Mouse (Mus musculus): ENCODE measurements around the gene Sorbs2. TPM values are rescaled to one million over a fixed set of nuclear protein-coding genes. Genes with fewer than 3 reads are reported as not detected.

Sorbs2 gene
- polyA plus RNA-seq, 1 experiment: not detected

- H3K4me1 ChIP-seq (ENCODE audit: control insufficient read depth, insufficient read depth, low read length): no peaks in the 10 kb centered on the region
- no peak overlapping the region for H3K27ac ChIP-seq (ENCODE audit: insufficient read depth, low read depth, low read length)
- no peak overlapping the region for H3K4me3 ChIP-seq (ENCODE audit: insufficient read depth, low read length)
- TF ChIP-seq CTCF (IDR thresholded peaks at IDR 0.05; ENCODE audit: low read depth, low read length): no peak
- no peak for TF ChIP-seq POLR2A (IDR thresholded peaks at IDR 0.05; ENCODE audit: borderline replicate concordance, low read depth, low read length)
Observed at GRCm38 (mm10) chr8:45788610-45789009, 281.0 kb downstream of the Sorbs2 start.

GRCm38 (mm10) chr8:45794847-45795246, 287.3 kb downstream of the Sorbs2 start:
- no peak overlapping the region for H3K27ac ChIP-seq (ENCODE audit: insufficient read depth, low read depth, low read length)
- no peaks in the 10 kb centered on the region for H3K4me1 ChIP-seq (ENCODE audit: control insufficient read depth, insufficient read depth, low read length)
- H3K4me3 ChIP-seq (ENCODE audit: insufficient read depth, low read length): no peak overlapping the region
- TF ChIP-seq CTCF (IDR thresholded peaks at IDR 0.05; ENCODE audit: low read depth, low read length) (no peak), POLR2A (IDR thresholded peaks at IDR 0.05; ENCODE audit: borderline replicate concordance, low read depth, low read length) (no peak)

- TF ChIP-seq POLR2A (IDR thresholded peaks at IDR 0.05; ENCODE audit: borderline replicate concordance, low read depth, low read length) (no peak), CTCF (IDR thresholded peaks at IDR 0.05; ENCODE audit: low read depth, low read length) (0 out of 2 replicates have a peak, but pooled peaks have one; percentile 31)
- Histone ChIP-seq H3K27ac (ENCODE audit: insufficient read depth, low read depth, low read length) (no peak overlapping the region), H3K4me1 (ENCODE audit: control insufficient read depth, insufficient read depth, low read length) (no peaks in the 10 kb centered on the region), H3K4me3 (ENCODE audit: insufficient read depth, low read length) (no peak overlapping the region)
Observed at GRCm38 (mm10) chr8:45796331-45796740, 288.7 kb downstream of the Sorbs2 start.

GRCm38 (mm10) chr8:45799517-45799916, 291.9 kb downstream of the Sorbs2 start:
- no peak for TF ChIP-seq CTCF (IDR thresholded peaks at IDR 0.05; ENCODE audit: low read depth, low read length)
- H3K27ac ChIP-seq (ENCODE audit: insufficient read depth, low read depth, low read length): no peak overlapping the region
- H3K4me3 ChIP-seq (ENCODE audit: insufficient read depth, low read length): no peak overlapping the region

GRCm38 (mm10) chr8:45808597-45808996, 301.0 kb downstream of the Sorbs2 start:
- Histone ChIP-seq H3K27ac (ENCODE audit: insufficient read depth, low read depth, low read length) (no peak overlapping the region), H3K4me3 (ENCODE audit: insufficient read depth, low read length) (no peak overlapping the region), H3K4me1 (ENCODE audit: control insufficient read depth, insufficient read depth, low read length) (no peaks in the 10 kb centered on the region)
- no peak for TF ChIP-seq POLR2A (IDR thresholded peaks at IDR 0.05; ENCODE audit: borderline replicate concordance, low read depth, low read length)
- no peak for TF ChIP-seq CTCF (IDR thresholded peaks at IDR 0.05; ENCODE audit: low read depth, low read length)

More at GRCm38 (mm10) chr8:45799517-45799916, 291.9 kb downstream of the Sorbs2 start:
- no peaks in the 10 kb centered on the region for H3K4me1 ChIP-seq (ENCODE audit: control insufficient read depth, insufficient read depth, low read length)

GRCm38 (mm10) chr8:45816765-45817426, 309.3 kb downstream of the Sorbs2 start:
- no peak overlapping the region for H3K27ac ChIP-seq (ENCODE audit: insufficient read depth, low read depth, low read length)
- no peak for TF ChIP-seq POLR2A (IDR thresholded peaks at IDR 0.05; ENCODE audit: borderline replicate concordance, low read depth, low read length)
- no peak for TF ChIP-seq CTCF (IDR thresholded peaks at IDR 0.05; ENCODE audit: low read depth, low read length)
- no peaks in the 10 kb centered on the region for H3K4me1 ChIP-seq (ENCODE audit: control insufficient read depth, insufficient read depth, low read length)
- H3K4me3 ChIP-seq (ENCODE audit: insufficient read depth, low read length): no peak overlapping the region

- TF ChIP-seq POLR2A (IDR thresholded peaks at IDR 0.05; ENCODE audit: borderline replicate concordance, low read depth, low read length): no peak
- H3K4me1 ChIP-seq (ENCODE audit: control insufficient read depth, insufficient read depth, low read length): no peaks in the 10 kb centered on the region
- H3K27ac ChIP-seq (ENCODE audit: insufficient read depth, low read depth, low read length): no peak overlapping the region
- no peak overlapping the region for H3K4me3 ChIP-seq (ENCODE audit: insufficient read depth, low read length)
Observed at GRCm38 (mm10) chr8:45821650-45822049, 314.1 kb downstream of the Sorbs2 start.

GRCm38 (mm10) chr8:45829985-45830548, 322.5 kb downstream of the Sorbs2 start:
- TF ChIP-seq POLR2A (IDR thresholded peaks at IDR 0.05; ENCODE audit: borderline replicate concordance, low read depth, low read length) (no peak), CTCF (IDR thresholded peaks at IDR 0.05; ENCODE audit: low read depth, low read length) (no peak)
- H3K4me3 ChIP-seq (ENCODE audit: insufficient read depth, low read length): no peak overlapping the region

GRCm38 (mm10) chr8:45833896-45834295, 326.3 kb downstream of the Sorbs2 start:
- H3K4me3 ChIP-seq (ENCODE audit: insufficient read depth, low read length): no peak overlapping the region
- TF ChIP-seq CTCF (IDR thresholded peaks at IDR 0.05; ENCODE audit: low read depth, low read length): no peak
- no peak for TF ChIP-seq POLR2A (IDR thresholded peaks at IDR 0.05; ENCODE audit: borderline replicate concordance, low read depth, low read length)
- H3K4me1 ChIP-seq (ENCODE audit: control insufficient read depth, insufficient read depth, low read length): no peaks in the 10 kb centered on the region
- no peak overlapping the region for H3K27ac ChIP-seq (ENCODE audit: insufficient read depth, low read depth, low read length)

More at GRCm38 (mm10) chr8:45829985-45830548, 322.5 kb downstream of the Sorbs2 start:
- no peak overlapping the region for H3K27ac ChIP-seq (ENCODE audit: insufficient read depth, low read depth, low read length)
- H3K4me1 ChIP-seq (ENCODE audit: control insufficient read depth, insufficient read depth, low read length): no peaks in the 10 kb centered on the region

GRCm38 (mm10) chr8:45843306-45843705, 335.7 kb downstream of the Sorbs2 start:
- Histone ChIP-seq H3K4me1 (ENCODE audit: control insufficient read depth, insufficient read depth, low read length) (no peaks in the 10 kb centered on the region), H3K4me3 (ENCODE audit: insufficient read depth, low read length) (no peak overlapping the region), H3K27ac (ENCODE audit: insufficient read depth, low read depth, low read length) (no peak overlapping the region)
- TF ChIP-seq POLR2A (IDR thresholded peaks at IDR 0.05; ENCODE audit: borderline replicate concordance, low read depth, low read length) (no peak), CTCF (IDR thresholded peaks at IDR 0.05; ENCODE audit: low read depth, low read length) (no peak)

All from bone marrow macrophage, adult 2 months (primary cell).